Mouse (Mus musculus) adrenal gland, postnatal 14 days (tissue): Measurements from ENCODE around the gene Zfp444. TPM values are rescaled to one million over a fixed set of nuclear protein-coding genes. Genes with fewer than 3 reads are reported as not detected.

Experiments
- DNase-seq: peaks from one replicate; pipeline ENCODE4 v3.0.0; 2021; ENCODE audit warnings: mixed read lengths
- long read RNA-seq, 2 experiments: library from polyadenylated mRNA; stranded (forward); transcript quantifications; one replicate each; pipeline ENCODE4 v2.0.0; 2021
- total RNA-seq: library from RNA; stranded (reverse); gene quantifications from 2 replicates; pipeline ENCODE4 v1.2.3, GENCODE M21; 2021

Gene Zfp444
- 21.5 and 23.0 TPM in 2 replicates for total RNA-seq
- long read RNA-seq, experiment 1, transcript Zfp444-203 (5 exons, 1,648 nt): minor isoform, 8 of 29 reads
- long read RNA-seq, experiment 1, transcript Zfp444-201 (4 exons, 2,467 nt): major isoform, 15 of 29 reads
- long read RNA-seq, experiment 1, partial matches to known transcripts: 3 of 29 reads
- long read RNA-seq, experiment 1, other reads (novel, unspliced or antisense): 3 of 29 reads
- long read RNA-seq, experiment 2, transcript Zfp444-201 (4 exons, 2,467 nt): major isoform, 8 of 22 reads
- long read RNA-seq, experiment 2, transcript Zfp444-203 (5 exons, 1,648 nt): minor isoform, 7 of 22 reads
- long read RNA-seq, experiment 2, partial matches to known transcripts: 2 of 22 reads
- long read RNA-seq, experiment 2, other reads (novel, unspliced or antisense): 5 of 22 reads

DNA sequence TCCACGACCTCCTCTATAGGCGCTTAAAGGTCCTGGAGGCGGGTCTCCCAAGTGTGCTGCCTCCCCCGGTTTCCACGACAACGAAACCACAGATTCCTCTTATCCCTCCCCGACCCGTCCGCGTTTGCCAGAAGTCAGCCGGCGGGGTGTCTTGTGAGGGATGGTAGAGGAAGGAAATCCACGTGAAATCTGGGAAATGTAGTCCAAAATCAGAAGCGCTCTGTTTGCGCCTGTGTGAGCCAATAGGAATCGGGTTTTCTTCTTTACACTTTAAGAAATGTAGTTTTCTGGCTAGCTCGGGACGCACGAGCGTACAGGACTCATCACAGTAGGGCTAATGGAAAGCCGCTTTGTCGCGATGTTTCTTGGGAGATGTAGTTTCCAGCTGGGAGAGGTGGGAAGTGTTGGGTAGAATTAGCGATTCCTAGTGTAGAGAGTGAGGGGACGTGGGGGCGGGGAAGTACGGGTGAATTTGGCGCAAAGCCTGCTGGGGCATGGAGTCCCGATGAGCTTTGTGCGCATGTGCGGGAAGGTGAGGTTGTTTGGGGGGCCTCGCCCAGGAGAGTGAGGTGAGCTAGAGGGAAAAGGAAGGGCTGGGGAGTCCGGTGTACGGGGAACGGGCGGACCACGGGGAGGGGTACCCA lies at the start of gene Zfp444:
Zfp444 (plus strand) TSS at position 221 of the 644 bp plus-strand sequence.
- peak; percentile 98 for DNase-seq

DNA sequence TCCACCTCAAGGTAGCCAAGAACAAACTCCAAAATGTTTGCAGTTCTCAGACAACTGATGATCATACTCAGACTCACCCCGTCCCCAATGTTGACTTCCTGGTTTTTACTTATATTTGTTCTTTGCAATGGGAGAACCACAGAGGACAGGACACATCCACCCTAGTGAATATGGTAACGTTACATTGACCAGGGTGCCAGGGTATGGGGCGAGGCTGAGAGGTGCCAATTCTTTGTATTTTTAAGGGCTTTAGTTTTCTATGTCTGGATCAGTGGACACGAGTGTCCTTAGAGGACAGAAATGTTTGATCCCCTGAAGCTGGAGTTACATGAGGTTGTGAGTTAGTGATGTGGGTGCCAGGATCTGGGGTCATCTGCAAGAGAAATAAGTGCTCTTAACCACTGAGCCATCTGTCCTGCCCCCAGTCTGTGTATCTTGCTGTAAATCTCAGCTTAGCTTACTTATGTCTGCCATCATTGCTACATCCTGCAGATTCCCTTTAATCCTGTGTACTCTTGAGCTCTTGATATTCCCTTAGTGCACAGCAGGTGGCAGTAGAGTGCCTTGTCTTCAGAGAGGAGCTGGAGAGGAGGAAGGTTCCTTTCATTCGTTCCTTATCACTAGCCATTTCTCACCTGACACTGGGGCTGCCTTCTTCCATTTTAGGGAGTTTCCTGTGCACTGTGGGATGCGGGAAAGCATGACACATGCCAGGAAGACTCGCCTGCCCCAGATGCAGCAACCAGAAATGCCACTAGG lies 45.2 kb upstream of the Zfp444 start:
- DNase-seq: peak; percentile 85

DNA sequence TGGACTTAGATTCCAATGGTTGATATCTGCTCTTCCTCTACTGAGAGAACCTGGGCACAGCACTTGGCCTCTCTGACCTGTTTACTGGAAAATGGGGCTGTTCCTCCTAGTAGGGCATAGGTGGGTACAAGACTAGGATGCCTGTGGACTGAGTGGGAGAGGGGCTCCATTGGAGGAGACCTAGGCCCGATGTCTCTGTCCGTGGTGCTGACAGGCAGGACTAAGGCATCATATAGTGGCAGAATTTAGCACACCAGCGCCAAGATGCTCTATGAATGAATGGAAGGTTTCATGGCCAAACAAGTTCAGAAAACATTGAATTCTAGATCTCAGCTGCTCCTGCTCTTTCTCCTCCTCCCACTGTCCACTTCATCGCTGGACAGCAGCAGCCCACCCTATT lies 41.7 kb upstream of the Zfp444 start:
- no peak for DNase-seq

DNA sequence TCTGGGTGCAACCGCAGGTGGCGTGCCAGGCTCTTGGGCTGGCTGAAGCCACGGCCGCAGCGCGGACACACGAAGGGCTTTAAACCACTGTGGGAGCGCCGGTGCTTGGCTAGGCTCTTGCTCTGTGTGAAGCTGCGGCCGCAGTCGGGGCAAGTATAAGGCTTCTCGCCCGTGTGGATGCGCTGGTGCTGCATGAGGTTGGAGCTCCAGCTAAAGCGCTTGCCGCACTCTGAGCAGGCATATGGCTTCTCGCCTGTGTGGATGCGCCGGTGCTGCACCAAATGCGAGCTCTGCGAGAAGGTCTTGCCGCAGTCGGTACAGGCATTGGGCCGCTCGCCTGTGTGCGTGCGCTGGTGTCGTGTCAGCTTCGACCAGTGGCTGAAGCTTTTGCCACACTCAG lies 39.4 kb upstream of the Zfp444 start:
- no peak for DNase-seq

DNA sequence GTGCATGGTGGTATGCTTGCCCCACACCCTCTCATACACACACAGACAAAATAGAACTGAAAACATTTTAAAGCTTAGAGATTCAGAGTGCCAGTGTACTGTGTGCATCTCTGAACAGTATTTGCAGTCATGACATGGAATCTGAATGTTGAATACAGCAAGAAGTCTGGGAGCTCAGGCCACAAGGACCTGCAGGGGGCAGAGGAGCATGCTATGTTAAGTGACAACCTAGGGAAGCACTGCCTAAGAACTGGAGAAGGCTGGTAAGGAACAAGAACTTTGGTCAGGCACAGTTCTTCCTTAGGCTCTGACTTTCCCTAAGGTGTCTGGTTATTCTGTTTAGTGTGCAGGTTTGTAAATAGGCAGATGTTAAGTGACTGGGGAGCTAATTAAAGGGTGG lies 35.5 kb upstream of the Zfp444 start:
- DNase-seq: peak; percentile 56

DNA sequence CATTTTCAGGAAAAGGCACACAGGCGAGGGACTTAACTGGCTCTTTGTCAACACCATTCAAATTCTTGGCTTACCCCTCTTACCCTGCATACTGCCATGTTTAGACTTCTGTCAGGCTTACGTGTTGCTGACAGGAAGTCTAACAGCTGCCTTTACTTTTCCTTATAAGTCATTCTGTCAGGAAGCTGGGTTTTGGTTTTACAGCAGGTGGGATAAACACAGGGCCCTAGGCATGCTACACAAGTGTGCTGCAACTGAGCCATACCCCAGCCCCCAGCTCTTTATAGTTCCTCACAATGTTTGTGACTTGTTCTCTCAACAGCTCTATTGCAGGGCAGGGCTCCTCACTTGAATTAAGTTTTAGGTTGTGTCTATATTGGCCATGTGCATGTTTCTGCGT lies 32.7 kb upstream of the Zfp444 start:
- no peak for DNase-seq

DNA sequence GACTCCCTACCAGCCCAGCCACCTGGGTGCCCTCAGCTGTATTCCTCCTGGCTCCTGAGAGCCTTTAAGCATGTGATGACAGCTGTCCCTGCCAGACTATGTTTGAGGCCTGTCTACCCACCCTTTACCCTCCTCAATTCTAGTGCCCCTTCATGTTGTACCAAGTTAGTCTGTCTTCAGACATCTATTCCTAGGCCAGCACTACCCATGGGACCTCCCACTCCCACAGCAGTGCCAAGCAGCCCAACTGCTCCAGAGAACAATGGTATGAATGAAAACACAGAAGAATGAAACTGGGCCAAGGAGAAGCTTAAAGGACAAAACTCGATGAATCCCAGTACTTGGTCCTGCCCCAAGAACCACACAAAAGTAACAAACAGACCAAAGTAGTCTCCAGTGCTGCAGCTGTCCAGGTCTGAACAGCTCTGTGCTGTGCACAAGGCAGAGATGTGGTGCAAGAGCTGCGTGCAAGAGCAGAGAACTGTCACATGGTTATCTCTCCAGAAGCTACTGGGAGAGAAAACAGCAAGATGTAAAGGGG lies 28.0 kb upstream of the Zfp444 start:
- DNase-seq: no peak

DNA sequence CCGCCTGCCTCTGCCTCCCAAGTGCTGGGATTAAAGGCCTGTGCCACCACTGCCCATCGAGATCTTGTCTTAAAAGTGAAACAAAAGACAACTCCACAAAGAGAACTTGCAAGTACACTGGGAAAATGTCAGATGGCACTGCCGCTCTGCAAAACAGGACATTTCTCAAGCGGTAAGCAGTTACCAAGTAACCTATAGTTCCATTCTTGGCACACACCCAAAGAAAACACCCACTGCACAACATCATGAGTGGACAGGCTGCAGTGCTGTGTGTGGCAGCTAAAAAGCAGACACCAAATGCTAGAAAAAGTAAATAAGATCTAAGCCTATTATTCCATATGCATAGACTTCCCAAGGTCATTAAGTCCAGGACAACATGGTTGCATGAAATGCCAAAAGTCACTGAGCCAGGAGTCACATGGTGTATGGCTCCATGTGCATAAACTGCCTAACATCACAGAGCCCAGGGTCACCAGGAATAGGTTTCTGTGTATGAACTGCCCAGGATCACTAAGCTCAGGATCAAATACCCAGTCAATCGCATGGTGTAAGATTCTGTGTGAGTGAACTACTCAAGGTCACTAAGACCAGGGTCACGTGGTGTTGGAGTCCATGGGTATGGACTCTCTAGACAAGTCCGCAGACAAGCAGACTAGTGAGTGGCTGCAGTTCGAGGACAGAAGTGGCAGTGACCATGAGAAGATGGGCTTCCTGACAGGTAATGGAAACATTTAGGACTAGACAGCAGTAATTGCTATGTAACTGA lies 26.4 kb upstream of the Zfp444 start:
- DNase-seq: no peak

DNA sequence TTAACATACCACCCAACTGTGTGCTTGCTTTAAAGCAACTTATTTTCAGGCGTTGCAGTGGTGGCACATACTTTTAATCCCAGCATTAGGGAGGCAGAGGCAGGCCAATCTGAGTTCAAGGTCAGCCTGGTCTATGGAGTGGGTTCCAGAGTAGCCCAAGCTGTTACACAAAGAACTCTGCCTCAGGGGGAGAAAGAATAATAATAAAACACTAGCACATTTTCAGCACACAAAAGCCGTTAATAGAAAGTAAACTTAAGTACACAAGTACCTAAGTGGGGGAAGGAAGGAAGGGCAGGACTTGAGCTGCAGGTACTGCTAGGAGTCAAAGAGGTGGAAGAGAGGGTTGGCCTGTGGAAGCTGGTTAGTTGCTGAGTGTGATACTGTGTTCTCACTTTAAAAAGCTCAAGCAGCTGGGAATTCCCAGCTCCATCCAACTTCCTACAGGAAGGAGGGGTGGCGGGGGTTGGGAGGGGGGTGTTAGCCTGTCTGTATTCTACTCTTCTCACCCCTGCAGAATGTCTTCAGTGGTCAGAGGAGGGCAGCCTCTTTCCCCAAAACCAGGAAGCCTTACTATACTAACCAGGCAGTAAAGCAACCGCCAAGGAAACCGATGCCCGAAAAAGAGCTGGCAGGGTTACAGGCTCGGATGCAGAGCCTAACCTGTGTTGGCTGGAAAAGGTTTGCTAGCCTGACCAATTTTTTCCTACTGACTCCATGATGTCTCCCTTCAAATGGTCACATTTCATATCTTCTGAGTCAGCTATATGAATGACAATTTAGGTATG lies 25.6 kb upstream of the Zfp444 start:
- DNase-seq: no peak

DNA sequence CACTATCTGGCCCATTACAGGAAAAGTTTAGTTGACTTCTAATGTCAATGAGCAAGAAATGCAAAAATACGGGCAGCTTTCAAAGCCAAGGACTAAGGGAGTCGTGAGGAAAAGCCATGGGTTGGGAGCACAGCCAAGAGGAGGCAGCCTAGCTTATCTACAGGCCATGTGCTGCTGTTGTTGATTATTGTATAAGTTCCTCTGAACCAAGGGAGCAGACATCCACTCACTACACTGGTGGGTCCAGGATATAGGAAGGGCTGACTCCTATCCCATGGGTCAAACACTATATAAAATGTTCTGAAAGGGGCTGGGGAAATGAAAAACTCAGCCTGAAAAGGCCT lies 25.1 kb upstream of the Zfp444 start:
- DNase-seq: peak; percentile 65

DNA sequence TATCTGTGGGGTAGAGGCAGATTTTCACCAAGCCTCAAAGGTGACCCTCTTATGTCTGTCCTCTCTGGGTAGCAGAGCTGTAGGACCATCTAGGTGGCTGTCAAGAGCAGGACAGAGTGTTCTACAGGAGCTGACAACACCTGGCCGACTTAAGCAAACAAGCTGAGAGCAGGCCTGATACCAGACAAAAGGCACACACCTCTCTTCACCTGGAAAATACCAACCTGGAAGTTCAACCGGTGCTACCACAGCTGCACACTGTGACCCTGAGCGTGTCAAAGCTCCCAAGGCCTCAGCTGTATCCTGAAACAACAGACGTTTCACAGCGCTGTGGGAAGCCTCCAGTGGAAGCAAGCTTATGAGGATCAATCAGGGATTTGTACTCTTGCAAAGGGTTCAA lies 24.3 kb upstream of the Zfp444 start:
- DNase-seq: no peak

DNA sequence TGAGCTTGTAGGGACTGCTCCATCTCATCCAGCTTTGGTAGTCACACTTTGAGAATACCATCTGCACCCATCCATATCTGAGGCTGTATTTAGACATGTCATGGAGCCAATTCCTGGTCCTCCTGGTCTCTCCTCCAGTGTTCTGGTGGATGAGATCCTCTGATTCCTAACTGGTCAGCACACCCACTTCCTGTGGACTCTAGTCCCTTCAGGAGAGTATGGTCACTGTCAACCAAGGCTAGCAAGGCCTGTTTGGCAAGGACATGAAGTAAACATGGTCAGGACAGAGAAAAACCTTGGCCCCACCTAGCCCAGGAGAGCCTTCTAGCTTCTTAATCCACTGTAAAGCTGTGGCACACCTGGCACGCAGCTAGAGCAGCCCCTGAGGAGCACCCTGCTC lies 20.8 kb upstream of the Zfp444 start:
- DNase-seq: no peak

DNA sequence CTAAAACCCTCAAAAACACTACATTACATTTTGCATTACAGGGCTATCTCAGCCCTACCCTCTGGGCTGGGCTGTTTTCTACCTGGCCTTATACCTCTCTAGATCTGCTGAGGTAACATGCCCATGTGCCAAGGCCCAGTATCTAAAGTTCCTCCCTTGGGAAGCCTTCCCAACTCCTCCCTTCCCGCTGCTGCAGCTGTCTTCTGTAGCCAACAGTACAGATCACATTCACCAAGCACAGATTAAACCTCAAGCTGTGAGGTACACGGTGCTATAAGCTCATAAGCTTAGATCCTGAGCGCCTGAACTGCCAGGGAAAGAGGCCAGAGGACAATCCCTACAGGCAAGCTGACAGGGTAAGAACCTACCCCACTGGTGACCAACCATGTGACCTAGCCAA lies 20.0 kb upstream of the Zfp444 start:
- no peak for DNase-seq

DNA sequence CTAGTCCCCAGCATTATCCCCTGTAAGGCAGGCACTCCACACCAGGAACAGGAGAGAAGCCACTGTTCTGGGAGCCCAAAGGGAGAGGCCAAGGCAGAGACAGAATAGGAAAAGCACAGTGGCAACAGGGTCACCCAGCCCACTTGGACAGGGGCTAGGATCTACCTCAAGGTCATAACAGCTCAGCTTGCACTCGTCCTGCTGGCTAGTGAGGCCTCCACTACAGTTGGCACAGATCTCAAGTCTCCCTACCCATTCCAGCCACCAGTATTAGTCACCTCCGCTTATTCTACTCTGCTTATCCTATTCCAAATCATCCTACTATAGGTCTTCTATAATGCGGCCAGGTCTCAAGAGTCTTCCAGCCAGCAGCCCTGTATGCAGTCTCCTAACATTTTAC lies 18.9 kb upstream of the Zfp444 start:
- DNase-seq: peak; percentile 65

DNA sequence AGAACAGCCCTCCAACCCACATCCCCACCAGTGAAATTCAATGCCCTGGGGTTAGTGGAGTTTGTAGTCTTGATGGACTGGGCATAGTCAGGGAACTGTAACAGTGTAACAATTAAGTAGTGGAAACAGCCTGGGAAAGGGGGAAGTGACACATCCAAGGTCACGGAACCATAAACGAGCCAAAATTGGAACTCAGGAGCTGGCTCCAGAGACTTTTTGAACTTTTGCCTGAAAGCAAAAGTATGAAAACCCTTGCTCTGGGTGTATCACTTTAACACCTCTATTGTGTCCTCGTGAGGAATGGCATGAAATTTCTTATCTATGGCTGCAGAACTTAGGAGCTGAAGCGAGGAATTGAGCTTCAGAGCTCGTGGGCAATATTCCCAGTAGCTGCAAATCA lies 17.9 kb upstream of the Zfp444 start:
- peak; percentile 35 for DNase-seq

DNA sequence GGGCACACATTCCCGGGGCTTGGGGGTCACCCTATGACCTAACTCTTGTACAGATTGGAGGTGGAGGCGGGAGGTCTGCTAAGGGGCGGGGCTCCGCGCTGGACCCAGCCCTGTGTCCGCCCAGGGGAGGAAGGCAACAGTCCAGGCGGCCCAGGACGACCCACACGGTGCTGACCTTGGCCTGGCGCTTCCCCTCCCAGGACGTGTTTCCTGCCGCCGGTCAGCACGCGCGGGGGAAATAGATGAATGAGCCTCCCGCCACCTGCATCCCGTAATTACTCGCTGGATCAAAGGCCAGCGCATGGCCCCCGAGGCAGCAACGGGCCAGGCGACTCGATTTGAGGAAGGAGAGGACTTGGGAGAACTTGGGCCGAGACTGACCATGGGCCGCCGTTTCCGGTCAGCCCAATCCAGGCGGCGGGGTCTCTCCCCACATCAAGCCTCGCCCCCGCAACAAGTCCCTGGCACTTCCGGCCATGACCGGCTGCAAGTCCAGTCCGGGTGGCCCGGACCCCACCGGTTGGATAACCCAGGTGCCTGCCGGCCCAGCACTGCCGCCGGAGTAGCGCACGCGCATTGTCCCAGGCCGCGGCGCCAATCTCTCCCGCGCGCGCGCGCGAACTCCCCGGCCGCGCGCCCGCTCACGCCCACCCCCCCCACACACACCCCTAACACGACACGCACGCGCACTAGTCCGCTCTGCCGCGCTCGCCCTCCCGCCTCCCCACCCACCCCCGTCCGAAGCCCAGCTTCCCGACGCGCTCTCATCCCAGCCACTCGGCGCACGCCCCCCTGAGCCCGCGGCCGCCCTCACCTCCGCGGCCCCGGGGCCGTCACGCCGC lies 16.8 kb upstream of the Zfp444 start:
- DNase-seq: peak; percentile 92

DNA sequence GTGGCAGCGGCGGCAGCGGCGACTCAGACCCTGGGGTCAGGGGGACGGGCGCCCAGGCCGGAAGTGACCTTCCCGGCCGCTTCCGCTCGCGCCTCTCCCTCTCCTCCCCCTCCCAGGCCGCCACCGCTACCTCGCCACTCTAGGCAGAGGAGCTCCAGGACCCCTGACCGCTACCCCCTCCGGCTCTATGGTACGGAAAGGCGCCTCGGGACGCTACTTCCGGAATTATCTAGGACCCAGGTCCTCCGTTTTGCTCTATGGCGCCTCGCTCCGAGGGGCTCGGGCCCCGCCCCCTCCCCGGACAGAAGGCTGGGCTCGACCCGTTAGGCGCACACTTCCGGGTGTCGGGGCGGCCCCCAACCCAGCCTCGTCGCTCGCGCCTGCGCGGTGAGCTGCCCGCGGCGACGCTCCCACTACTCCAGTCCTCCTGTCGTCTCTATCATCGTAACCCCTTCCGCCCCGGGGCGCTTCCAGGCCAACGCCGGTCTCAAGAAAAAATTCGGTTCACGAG lies 16.1 kb upstream of the Zfp444 start, which contains the start of gene Zfp787:
Zfp787 (minus strand) TSS at position 97 of the 511 bp plus-strand sequence.
- DNase-seq: peak; percentile 98

DNA sequence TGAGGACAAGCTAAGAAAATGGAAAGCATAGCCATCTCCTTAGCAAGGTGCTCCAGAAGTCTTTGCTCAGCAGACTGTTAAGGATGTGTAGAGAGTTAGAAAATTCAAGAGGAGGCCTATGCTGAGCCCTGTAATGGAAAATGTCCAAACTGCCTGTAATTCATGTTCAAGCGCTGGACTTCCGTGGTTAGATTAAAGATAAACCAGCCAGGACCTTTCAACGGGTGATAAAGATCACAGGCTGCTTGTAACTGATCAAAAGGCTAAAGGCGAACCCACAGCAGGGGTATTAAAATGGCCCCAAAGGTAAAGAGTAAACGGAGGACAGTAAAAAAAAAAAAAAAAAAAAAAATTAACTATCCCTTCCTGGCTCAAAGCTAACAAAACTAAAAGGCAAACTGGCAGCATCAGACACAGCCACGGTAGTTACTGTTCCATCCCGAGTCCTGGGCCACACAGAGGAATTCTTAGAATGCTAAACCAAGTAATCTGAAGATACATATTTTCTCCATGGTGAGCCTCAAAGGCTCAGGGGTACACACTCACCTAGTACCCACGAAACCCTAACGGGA lies 15.0 kb upstream of the Zfp444 start:
- DNase-seq: no peak

DNA sequence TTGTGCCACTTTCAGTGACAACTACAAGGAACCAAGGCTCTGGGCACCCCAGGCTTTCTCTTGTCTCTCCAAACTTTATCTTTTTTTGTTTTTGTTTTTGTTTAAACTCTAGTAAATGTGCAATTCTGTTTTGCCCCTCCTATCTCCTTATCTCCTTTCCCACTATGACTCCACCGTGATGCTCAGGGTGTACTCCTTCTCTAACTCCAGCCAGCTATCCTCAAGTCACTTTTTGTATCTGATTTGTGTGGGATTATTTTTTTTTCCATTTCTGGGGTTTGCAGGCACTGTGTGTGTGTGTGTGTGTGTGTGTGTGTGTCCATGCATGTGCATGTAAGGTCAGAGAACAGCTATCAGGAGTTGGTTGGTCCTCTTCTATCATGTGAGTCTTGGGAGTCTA lies 14.5 kb upstream of the Zfp444 start:
- DNase-seq: no peak

DNA sequence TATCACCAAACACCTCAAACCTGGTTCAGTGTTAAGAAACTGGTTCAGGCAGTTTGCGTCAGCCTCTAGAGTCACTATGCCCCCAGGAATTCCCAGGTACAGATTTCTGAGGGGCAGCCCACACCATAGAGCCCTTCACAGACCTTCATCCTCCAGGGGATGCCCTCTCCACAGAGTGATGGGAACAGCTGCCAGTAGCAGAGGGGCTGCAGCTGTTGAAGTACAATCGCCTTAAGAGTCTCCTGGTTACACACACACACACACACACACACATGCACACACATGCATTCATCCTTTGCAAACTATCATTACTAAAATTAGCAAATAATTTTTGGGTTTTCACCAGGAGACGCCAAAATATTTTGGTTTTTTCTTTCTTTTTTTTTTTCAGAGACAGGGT lies 12.4 kb upstream of the Zfp444 start:
- no peak for DNase-seq
